Mouse (Mus musculus) CD8-positive naive resting alpha-beta T cell, adult 57 days (primary cell): ENCODE results near the gene Lyrm7. TPM values are rescaled to one million over a fixed set of nuclear protein-coding genes. Genes with fewer than 3 reads are reported as not detected.

Source experiments
- total RNA-seq: library from RNA; stranded (reverse); gene quantifications from one replicate; pipeline ENCODE4 v1.2.4, GENCODE M21; 2023

Gene Lyrm7
- total RNA-seq = 14.3 TPM

DNA sequence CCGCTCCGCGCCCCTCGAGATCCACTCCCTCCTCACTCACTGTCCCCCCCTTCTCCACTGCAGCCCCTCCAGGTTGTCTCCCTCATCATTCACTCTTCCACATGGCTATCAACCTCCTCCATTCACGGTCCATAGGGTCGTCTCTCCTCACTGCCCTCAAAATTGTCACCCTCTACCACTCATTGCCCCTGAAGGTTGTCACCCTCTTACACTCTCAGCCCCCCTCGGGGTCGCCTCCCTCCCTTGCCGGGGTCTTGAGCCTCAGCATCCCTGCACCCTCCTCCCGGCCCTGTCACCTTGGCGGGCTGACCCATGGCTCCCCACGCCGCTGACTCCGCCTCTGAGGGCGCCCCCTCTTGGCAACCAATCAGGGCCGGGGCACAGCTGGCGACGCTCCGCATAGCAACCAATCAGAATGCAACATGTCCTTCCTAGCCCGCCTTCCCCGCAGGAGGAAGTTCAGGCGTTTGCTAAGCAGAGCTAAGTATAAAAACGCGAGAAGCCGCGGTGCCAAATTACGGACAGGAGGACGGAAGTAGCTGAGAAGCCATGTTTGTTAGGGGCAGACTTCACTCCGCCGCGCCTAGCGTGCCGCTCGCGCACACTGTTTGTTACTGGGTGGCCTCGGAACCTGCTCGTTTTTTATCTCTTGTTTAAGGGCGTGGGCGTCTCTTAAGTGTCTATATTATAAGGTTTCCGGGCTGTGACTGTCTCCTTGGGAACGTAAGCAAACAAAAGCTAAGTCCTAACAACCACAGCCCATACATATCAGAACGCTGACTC lies at the start of gene Lyrm7:
Lyrm7 (minus strand) TSS at position 661 of the 783 bp plus-strand sequence.

DNA sequence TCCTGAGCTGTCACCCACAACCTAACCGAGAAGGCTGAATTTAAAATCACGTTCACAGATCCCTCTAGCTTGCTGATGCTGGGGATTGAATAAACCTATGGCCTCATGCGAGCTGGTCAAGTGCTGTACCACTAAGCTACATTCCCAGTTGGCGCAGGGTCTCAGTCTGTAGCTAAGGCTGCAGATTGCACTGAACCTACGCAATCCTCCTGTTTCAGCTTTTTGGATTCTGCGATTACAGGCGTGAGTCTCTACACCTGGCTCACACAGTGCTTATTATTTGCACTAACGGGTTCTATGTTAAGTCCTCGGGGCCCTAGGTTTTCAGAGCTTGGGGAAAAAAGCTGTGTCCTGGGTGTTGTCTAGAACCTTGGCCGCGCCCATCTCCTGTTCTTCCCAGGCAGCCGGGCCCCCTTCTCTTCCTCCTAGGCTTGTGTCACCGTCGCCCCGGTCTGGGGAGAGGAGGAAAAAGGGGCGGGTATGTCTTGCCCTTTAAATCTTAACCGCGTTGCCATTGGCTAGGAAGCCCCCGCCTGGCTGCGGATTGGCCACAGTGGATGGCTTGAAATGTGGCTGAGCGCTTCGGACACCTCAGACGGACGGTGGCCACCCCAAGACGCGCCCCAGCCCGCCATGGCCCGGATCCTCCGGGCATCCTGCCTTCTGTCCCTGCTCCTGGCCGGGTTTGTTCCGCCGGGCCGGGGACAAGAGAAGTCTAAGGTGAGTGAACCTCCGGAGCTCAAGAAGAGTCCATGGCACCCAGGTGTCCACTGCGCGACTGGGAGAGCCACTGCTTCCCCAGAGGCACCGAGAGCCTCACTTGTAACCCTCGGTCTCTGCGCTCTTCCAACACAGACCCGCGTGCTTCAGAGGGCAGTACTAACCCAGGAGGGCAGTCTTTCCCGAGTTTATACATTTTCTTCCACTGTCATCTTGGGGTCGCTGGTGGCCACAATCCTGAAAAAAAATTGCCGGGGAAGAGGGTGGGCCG lies 41.9 kb upstream of the Lyrm7 start, which contains the start of gene Gpx3:
Gpx3 (plus strand) TSS at position 121 of the 991 bp plus-strand sequence.

GRCm38 (mm10) chr11:54866119-54867048 lies 5.7 kb upstream of the Lyrm7 start, which contains the start of gene Hint1:
Gene Hint1, plus strand, starts transcription at chr11:54866383.

GRCm38 (mm10) chr11:54787488-54788474 lies 72.9 kb downstream of the Lyrm7 start, which contains the start of gene Cdc42se2:
Gene Cdc42se2, minus strand, starts transcription at chr11:54787675.

Other genes with a start within 250 kb of the Lyrm7 start
- 163 TPM for gene Cdc42se2, start 73.2 kb downstream of the Lyrm7 start, total RNA-seq
- gene Hint1, start 5.5 kb upstream of the Lyrm7 start, total RNA-seq = 108 TPM
- not detected for gene Gpx3, start 41.5 kb upstream of the Lyrm7 start, total RNA-seq
- 142 TPM for gene Tnip1, start 102.0 kb upstream of the Lyrm7 start, total RNA-seq
- 469 TPM for gene Anxa6, start 172.5 kb upstream of the Lyrm7 start, total RNA-seq
- 38.5 TPM for gene Ccdc69, start 217.2 kb upstream of the Lyrm7 start, total RNA-seq
- gene Gm2a, start 237.2 kb upstream of the Lyrm7 start, total RNA-seq = 82.9 TPM